Mouse (Mus musculus) frontal cortex, adult 2 months (tissue): Measurements from ENCODE around the gene Golgb1. TPM values are rescaled to one million over a fixed set of nuclear protein-coding genes. Genes with fewer than 3 reads are reported as not detected.
"Not testable (repeated sequence)": the region's sequence is repeated elsewhere in the genome, so short reads cannot be mapped to it uniquely, and the experiment has no call there.

Experiments
- DNase-seq, 2 experiments: peaks; one replicate each; pipeline ENCODE4 v3.0.0; 2022; ENCODE audit warnings: low spot score in 1 of 2; ENCODE audit errors: extremely low spot score in 1 of 2
- polyA plus RNA-seq: library from polyadenylated mRNA; depleted of rRNA; stranded (reverse); fragments of >200 nt; gene quantifications from 2 replicates; pipeline ENCODE4 v1.2.3, GENCODE M21; 2012; rRNA removed

The Golgb1 gene
- 52.3 and 52.6 TPM in 2 replicates for polyA plus RNA-seq

DNA sequence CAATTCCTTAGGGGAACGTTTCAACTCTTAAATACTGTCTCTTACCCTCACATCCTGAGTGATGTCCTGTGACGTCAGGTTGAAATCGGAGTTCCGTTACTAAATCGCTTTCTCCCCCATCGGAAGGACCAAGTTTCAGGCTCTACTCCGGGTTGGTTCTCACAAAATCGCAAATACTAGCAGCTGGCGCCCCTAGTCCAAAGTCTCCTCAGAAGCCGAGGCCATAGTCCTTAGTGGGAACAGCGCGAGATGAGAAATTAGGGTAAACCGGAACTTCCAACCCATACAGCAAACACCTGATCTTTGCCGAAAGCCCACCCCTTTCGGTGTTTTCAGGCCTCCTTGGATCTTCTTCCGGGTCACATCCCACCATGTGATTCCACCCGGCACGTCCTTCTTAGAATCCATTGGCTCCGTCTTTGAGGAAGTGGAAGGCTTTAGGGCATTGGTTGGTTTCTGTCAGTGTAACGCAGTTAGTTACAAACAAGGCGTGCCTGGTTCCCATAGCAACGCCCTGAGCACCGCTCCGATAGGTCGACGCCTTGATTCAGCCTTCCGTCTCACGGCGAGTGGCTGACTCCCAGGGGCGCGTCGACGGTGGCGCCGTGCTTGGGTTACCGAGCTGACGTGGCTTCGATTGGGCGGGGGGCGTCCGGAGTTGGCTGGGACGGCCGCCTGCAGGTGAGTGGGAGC, at the start of gene Golgb1, which contains the start of gene Eaf2:
Gene Golgb1 (plus strand): TSS at position 558 of the 693 bp plus-strand sequence.
Gene Eaf2 (minus strand): TSS at position 421 of the 693 bp plus-strand sequence.
- peak; percentile 99 to 100 for DNase-seq

DNA sequence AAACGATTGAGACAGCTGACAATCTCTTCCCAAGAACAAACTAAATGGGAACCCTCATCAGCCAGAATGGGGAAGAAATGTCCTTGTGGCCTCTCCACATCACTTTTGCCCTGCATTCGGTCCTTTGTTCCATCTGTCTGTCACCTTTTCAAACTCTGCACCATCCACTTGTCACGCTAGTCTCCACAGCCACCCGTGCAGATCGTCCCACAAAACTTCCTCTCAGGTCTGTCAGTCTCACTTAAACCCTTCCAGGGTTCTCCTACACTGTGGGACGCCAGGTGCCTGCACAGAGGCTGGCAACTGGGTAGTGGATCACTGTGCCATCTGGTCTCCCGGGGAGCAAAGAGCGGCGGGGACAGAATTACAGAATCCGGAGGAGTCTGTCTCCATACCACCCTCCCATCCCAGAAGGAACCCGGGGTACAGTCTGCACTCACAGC, 47.3 kb upstream of the Golgb1 start:
- no peak for DNase-seq

DNA sequence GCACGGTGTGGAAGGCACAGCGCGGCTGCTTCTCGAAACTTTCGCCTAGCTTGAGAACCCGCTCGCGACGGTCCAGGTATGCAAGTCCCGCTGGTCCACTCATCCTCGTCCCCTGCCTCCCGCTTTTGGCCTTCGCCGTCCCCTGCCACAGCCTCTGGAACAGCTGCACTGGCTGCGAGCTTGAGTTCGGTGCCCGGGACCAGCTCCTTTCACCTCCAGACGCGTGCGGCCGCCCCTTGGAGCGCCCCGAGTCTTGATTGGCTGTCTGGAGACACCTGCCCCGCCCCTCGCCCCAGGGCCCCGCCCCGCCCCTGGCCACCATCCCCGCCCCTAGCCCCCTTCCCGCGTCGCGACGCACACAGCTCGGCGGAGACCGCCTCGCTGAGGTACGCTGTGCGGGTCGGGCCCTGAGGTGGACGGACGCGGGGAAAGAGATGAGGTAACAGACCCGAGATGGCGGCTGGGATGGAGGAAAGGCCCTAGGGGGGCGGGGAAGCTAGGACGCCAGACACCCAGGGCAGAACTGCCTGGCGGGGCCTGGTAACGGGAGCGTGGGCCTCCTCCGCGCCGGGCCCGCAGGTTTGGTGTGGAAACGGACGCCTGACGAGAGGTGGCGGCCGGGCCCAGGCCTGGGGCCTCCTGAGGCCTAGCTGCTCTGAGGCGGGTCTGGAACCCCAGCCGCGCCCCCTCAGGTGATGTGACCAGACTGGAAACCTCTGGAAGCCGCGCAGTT, 46.7 kb upstream of the Golgb1 start, which contains the start of gene Iqcb1:
Gene Iqcb1 (plus strand): TSS at position 332 of the 733 bp plus-strand sequence.
- peak; percentile 39 to 82 for DNase-seq

DNA sequence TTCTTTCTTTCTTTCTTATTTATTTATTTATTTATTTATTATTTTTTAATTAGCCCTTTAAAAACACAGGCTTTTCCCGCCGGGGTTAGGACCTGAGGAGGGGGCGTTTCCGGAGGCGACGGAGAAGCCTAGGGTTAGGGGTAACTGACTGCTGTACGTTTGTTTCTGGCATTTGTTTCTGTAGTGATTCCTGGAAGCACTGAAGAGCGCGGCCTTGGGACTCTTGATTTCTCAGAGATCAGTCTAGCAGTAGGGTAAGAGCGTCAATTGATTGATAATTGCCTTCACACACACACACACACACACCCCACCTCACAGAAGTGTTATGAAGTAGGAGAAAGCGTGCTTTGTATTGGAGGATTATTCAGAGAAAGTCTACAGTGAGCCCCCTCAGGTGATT, 46.1 kb upstream of the Golgb1 start:
- DNase-seq: peak in 1 of 2 experiments; percentile 4

DNA sequence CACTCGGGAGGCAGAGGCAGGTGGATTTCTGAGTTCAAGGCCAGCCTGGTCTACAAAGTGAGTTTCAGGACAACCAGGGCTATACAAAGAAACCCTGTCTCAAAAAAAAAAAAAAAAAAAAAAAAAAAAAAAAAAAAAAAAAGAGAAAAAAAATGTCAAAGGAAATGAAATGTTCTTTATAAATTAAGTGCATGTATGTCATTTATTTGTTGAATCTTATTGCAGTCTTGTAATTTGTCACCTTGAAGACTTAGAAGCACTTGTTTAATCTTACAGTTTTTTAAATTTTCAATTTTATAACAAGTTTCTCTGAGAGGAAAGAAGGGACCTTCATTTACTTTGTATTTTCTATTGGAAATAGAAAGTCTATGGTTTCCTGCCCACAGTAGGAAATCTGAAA, 28.0 kb upstream of the Golgb1 start:
- DNase-seq: not testable (repeated sequence)

DNA sequence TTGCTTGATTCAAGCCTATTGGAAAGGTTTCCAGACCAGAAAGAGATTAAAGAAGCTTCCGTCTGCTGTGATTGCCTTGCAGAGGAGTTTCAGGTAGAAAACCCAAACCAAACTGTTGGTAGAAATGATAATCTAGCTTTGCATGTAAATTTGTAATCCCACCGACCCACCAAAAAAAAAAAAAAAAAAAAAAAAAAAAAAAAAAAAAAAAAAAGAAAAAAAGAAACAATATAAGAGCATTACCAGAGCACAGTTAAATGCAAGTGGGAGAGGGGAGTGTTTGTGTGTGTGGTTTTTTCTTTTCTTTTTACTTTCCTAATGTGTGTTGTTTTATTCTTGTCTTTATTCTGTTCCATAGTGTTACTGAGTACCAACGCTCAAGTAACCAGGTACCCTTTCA, 23.7 kb upstream of the Golgb1 start:
- DNase-seq: no peak

DNA sequence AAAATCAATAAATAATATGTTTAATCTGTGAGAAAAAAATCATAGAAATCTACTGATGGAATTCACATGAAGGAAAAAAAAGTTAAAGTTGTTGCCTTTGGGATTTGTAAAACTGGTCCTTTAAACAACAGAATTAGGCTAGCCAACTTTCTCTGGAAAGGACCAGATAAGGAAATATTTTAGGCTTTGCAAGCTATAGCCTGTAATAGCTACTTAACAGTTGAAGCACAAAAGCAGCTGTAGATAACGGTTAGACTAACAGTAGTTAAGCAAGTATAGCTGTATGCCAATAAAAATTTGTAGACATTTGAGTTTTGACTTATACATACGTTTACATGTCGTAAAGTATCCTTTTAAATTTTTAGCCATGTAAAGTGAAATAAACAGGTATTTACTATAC, 11.4 kb upstream of the Golgb1 start:
- no peak for DNase-seq

DNA sequence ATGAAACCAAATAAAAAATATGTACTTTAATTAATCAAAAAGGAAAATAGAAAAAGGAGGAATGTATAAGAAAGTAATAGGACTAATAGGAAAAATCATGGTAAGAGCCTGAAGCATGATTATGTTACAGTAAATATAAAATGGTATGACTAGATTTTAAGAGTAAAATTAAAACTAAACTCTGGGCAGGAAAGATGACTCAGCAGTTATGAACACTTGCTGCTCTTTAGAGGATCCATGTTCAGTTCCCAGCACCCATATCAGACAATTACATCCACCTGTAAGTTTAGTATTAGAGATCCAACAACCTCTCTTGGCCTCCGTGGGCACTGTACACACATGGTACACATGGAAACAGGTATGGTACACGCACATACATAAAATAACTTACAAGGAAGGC, 5.5 kb upstream of the Golgb1 start:
- no peak for DNase-seq

DNA sequence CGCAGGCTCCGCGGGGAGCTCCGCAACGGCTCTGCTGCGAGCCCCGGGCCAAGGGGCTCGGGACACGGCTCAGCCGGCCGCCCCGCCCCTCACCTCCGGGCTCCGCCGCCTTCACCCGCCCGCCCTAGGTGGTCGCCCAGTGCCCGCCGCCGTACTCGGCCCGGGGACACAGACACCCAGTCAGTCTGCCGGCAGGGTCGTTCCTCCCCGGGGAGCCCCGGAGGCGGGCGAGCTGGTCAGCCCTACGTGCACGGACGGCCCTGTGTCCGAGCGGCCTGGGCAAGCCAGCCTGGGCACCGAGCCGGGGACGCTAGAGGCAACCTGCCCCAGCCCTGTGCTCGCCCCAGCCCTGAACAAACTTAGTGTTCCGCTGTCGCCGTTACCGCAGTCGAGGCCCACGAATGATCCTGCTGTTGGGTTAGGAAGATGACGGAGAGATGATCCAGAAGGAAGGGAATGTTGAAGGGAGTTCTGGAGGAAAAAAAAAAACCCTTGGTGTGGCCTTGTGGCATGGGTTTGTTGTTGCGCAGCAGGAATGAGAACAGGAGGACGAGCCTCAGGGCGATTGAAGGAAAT, 424 bp downstream of the Golgb1 start:
- peak; percentile 14 to 43 for DNase-seq

DNA sequence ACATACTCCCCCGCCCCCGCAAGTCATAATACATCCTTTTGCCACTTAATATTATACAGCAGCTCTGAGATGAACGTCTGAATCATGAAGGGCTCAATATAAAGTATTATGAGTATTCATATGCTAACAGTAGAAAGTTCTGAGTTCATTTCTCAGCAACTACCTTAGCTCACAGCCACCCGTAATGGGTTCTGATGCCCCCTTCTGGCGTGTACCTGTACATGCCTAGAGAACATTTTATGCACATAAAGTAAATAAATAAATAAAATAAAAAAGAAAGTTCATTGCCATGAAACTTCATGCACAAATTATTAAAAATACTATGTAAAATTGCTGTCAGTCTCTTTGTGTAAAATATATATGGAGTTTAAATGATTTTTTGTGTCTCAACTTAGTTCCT, 2.4 kb downstream of the Golgb1 start:
- no peak for DNase-seq

DNA sequence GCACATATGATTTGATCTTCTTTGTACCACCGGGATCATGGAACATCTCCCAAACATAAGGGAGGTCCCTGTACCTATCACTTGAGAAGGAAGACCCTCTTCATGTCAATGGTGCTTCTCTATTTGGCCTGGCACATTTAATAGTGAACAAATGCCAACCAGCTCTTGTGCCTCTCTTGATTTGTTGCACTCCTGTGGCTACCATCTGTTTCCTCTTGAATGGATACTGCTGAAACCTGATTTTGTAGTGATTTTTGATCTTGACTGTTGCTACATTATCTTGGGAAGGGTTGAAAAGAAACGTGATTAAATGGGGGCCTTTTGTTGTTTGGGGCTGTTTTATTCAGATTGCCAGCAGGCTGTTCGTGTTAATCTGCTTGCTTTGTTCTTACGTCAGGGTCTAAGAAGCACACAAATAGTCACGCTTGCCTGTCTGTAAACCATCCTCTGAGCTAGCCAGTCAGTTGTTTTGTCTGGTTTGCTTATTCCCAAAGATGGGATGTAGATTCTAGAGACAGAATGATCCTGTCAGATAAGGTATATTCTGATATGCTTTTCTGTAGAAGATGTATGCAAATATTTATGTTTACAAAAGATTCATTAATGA, 7.9 kb downstream of the Golgb1 start:
- no peak for DNase-seq

DNA sequence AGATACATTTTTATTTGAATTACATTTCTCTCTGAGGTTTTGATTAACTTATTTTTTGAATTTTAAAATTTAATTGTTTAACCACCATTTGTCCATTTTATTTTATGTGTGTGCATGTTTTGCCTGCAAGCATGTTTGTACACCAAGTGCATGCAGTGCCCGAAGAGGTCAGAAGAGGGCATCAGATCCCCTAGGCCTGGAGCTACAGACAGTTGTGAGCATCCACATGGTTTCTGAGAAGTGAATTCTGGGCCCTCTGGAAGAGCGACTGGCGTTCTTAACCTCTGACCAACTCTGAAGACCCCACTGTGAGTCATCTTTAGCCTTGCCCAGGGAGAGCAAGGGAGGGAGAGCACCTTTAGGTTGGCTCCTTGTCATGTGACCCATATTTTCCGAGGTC, 9.9 kb downstream of the Golgb1 start:
- DNase-seq: no peak

DNA sequence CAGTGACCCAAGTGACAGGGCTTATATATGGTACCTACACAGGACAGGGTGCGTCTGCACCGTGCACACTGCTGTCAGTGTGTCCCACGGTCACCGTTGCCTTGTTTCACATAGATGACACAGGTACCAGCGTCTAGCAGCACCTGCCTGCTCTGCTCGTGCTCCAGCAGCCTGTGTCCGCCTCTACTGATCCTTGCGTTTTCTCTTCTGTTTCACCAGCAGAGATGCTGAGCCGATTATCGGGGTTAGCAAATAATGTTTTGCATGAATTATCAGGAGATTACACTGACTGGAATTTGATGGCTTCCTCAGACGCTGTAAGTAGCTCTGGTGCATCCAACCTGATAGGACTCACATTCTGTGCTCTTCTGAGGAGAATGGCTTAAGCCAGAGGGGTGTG, 11.0 kb downstream of the Golgb1 start:
- DNase-seq: no peak

DNA sequence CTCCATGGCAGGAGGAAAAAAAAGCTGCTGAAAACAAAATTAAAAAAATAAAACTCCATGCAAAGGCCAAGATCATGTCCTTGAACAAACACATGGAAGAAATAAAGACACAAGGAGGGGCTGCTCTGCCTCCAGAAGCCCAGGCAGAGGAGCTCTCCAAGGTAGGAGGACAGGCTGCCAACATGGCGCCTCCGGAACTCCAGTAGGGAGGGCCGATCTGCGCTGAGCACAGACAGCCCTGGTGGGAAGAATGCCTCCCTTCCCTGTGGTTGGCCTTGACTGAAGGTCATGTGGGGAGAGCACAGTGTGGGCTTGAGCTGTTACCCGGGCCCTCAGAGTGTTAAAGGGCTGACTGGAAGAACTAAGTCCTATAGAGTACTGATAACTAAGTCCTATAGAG, 12.6 kb downstream of the Golgb1 start:
- no peak for DNase-seq

DNA sequence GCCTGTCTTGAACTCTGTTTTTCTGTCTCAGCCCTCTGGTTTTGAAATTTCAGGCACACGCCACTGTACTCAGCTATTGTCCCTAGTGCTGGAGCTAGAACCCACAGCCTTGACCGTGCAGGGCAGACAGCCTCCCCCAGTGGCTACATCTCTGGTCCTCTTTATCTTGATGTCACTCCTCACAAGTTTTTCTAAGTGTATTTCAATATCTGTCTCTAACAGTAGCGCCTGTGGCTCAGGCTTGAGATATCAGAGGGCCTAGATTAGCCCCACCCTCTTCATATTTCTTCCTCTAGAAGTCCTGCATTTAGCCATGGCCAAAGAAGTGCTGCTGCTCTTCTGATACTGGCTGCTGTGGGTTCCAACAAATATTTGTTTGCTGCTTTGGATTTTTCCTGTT, 15.6 kb downstream of the Golgb1 start:
- DNase-seq: no peak

DNA sequence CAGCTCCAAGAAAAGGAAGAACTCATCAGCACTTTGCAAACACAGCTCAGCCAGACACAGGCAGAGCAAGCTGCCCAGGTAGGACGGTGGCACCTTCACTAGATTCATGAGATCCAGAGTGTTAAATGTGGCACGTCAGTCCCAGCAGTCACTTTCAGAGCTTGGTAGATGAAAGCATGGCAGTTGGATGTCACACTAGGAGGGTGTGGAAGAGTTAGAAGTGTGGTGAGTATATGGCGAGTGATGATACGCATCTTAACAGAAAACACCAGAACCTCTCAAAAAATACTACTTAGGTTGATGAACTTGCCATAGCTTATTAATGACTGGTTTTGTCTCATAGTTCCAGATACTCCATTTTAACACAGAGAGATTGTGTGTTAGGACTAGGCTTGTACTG, 16.5 kb downstream of the Golgb1 start:
- DNase-seq: no peak

DNA sequence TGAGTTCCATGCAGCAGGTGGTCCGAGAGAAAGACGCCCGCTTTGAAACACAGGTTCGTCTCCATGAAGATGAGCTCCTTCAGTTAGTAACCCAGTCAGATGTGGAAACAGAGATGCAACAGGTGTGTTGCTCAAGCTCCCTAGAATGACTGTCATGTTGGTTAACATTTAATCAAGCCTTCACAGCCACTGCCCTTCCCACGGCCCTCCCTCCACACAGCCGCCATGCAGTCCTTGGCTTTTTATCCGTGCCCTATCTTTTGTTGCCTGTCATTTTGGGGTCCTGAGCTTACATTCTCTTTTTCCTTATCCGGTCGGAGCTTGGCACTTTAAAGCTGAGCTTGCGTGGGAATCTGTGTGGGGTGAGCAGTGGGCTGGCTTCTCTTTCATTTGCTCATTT, 18.4 kb downstream of the Golgb1 start:
- no peak for DNase-seq

DNA sequence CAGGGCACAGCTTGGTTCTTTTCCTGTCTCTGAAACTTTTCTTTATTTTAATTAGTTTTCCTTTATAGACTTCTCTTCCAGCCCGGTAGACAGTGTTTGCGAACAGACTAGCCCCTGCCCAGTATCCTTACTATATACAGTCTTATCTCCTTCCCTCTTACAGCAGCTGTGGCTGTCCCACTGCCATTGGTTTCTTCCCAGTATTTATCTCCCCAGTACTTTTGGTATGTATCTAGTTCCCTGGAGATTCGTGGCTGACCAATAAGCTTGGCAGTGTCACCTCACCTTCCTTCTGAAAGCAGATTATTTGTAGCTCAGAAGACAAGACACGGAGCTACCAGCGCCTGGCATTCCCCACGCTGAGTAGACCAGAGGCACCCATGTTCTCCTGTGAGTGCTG, 21.8 kb downstream of the Golgb1 start:
- DNase-seq: no peak

DNA sequence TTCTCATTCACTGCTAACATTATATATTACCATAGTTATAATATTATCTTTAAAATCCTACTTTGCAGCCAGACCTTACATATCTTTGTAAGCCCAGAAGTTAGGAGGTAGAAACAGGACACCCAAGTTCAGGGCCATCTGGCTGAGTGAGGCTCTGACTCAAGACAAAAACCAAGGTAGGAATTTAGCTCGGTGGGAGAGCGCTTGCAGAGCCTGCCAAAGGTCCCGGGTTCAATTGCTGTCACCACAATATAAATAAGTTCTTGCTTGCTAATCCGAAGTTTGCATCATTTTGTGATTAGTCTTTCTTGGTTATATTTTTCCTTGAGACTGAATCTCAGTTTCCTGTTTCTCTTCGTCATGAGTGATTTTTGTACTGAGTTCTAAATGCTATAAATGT, 28.2 kb downstream of the Golgb1 start:
- DNase-seq: no peak

DNA sequence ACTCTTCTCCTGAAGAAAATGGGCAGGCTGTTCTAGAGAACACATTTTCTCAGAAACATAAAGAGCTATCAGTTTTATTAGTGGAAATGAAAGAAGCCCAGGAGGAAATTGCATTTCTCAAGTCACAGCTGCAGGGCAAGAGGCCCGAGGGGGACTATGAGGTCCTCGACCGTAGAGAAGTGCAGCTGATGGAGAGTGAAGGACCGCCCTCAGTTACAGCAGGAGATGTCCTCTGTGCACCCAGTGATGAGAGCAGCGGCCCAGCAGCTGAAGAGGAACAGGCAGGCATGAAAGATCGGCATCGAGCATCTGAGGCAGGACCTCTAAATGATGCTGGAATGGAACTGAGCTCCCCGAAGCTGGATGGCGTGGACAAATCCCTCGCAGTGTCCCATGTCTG, 37.0 kb downstream of the Golgb1 start:
- DNase-seq: no peak

DNA sequence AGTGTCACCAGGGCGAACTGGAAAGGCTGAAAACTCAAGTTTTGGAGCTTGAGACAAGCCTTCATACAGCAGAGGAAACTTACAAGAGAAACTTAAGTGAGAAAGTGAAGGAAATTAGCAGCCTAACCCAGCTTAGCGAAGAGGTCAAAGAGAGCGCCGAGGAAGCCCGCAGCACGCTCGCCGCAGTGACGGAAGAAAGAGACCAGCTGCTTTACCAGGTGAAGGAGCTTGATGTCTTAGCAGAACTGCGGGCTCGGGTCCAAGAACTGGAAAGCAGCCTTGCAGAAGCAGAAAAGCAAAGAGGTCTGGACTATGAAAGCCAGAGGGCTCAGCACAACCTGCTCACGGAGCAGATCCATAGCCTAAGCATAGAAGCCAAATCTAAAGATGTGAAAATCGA, 37.4 kb downstream of the Golgb1 start:
- no peak for DNase-seq
